Mouse (Mus musculus) kidney, postnatal 0 days (tissue): ENCODE results near the gene Gm11238. TPM values are rescaled to one million over a fixed set of nuclear protein-coding genes. Genes with fewer than 3 reads are reported as not detected.
"Not testable (repeated sequence)": the region's sequence is repeated elsewhere in the genome, so short reads cannot be mapped to it uniquely, and the experiment has no call there.

Source experiments
- ATAC-seq: fragments of 200-750 bp; cut with Nextera tagmentation; replicated peaks from 2 replicates; pipeline ENCODE4 v1.8.0; 2017; ENCODE audit warnings: low read depth, moderate number of reproducible peaks, moderate TSS enrichment, moderate library complexity; ENCODE audit not compliant: low FRiP score
- DNase-seq: peaks from one replicate; pipeline ENCODE4 v3.0.0-alpha.2; 2016; ENCODE audit warnings: low spot score
- H3K27ac ChIP-seq: fragments of 300-500 bp; sonication (generic); 2 replicates; pipeline ENCODE4 v1.5.1; 2014; ENCODE audit warnings: mild to moderate bottlenecking
- H3K27me3 ChIP-seq: fragments of 300-500 bp; sonication (generic); 2 replicates; pipeline ENCODE4 v1.6.1; 2014; ENCODE audit warnings: low read length, mixed read lengths; ENCODE audit not compliant: insufficient read depth
- H3K36me3 ChIP-seq: fragments of 300-500 bp; sonication (generic); 2 replicates; pipeline ENCODE4 v1.6.1; 2014; ENCODE audit warnings: low read length, mixed read lengths; ENCODE audit not compliant: insufficient read depth
- H3K4me1 ChIP-seq: fragments of 300-500 bp; sonication (generic); replicated peaks from 2 replicates; pipeline ENCODE4 v1.6.1; 2014; ENCODE audit warnings: antibody characterized with exemption, low read length, mixed read lengths; ENCODE audit not compliant: insufficient read depth
- H3K4me2 ChIP-seq: fragments of 300-500 bp; sonication (generic); 2 replicates; pipeline ENCODE4 v1.6.1; 2014; ENCODE audit warnings: mild to moderate bottlenecking, low read length, moderate library complexity, mixed read lengths
- H3K4me3 ChIP-seq: fragments of 300-500 bp; sonication (generic); replicated peaks from 2 replicates; pipeline ENCODE4 v1.5.1; 2014; ENCODE audit warnings: low read depth, low read length
- H3K9ac ChIP-seq: fragments of 300-500 bp; sonication (generic); 2 replicates; pipeline ENCODE4 v1.6.1; 2014; ENCODE audit warnings: low read depth, low read length
- H3K9me3 ChIP-seq: fragments of 300-500 bp; sonication (generic); replicated peaks from 2 replicates; pipeline ENCODE4 v1.6.1; 2016; ENCODE audit warnings: low read length, inconsistent platforms, mixed read lengths
- CTCF ChIP-seq: IDR thresholded peaks from 2 replicates; pipeline ENCODE4 v1.5.1; 2016; ENCODE audit warnings: antibody characterized with exemption, low read depth, mild to moderate bottlenecking, moderate library complexity
- WGBS: fragments of 180-500 bp; shearing (Covaris S2); extraction: QIAGEN DNeasy Blood & Tissue Kit; methylation state at CpG from one replicate; pipeline ENCODE4 v1.1.7; 2014; 5-methylcytosine and 5-hydroxymethylcytosine counted together
- polyA plus RNA-seq: library from polyadenylated mRNA; unstranded; fragments of >200 nt; fragmentation: Nextera tagmentation; extraction: Ambion mirVana; gene quantifications from 2 replicates; pipeline ENCODE4 v1.2.1, GENCODE M21; 2015

Gm11238 gene
- not detected in 2 replicates for polyA plus RNA-seq

- H3K4me2 ChIP-seq, H3K27ac ChIP-seq, H3K4me1 ChIP-seq, H3K9ac ChIP-seq, H3K27me3 ChIP-seq, H3K4me3 ChIP-seq, H3K9me3 ChIP-seq, DNase-seq, ATAC-seq, H3K36me3 ChIP-seq: not testable (repeated sequence)
- no CpG with 5 or more reads among the region's 3 CpGs for WGBS
Observed at GRCm38 (mm10) chr4:73607581-73607980, at the start of gene Gm11238. Gm11238 (plus strand) TSS chr4:73607881.

GRCm38 (mm10) chr4:73599248-73599647, 8.4 kb upstream of the Gm11238 start:
- H3K9me3 ChIP-seq: no peaks in the 10 kb centered on the region
- DNase-seq: peak; percentile 79
- no peaks in the 10 kb centered on the region for H3K36me3 ChIP-seq
- WGBS: 7% methylated on average over 3 of the region's 3 CpGs
- H3K27me3 ChIP-seq: no peaks in the 10 kb centered on the region
- no peak overlapping the region for H3K4me2 ChIP-seq
- H3K27ac ChIP-seq: no peak overlapping the region
- peak; percentile 78 for TF ChIP-seq CTCF
- H3K4me1 ChIP-seq: no peaks in the 10 kb centered on the region
- H3K9ac ChIP-seq: no peak overlapping the region
- H3K4me3 ChIP-seq: no peak overlapping the region
- ATAC-seq: no peak

DNA sequence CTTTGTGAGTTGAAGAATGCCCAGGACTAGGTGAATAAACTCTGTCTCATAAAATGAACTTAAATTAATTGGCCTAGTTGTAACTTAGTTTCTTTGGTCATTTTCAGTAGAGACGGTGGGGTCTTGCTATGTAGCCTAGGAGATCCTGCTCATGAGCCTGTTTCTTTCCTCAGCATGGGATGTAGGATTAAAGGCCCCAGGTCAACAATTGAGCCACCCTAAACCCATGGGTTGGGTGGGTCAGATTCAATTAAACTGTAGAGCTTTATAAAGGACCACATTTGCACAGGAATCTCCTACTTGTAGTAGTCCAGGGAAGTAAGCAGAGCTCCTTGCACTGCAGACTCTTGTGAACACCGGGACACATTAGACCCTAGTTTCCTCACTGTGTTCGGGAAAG, 15.0 kb downstream of the Gm11238 start, which contains the start of gene Gm11237:
Gene Gm11237 (plus strand): TSS at position 301 of the 400 bp plus-strand sequence.
- not testable (repeated sequence) for H3K9ac ChIP-seq, H3K4me1 ChIP-seq, H3K9me3 ChIP-seq, H3K36me3 ChIP-seq, ATAC-seq, H3K4me2 ChIP-seq, DNase-seq, H3K27me3 ChIP-seq, H3K27ac ChIP-seq, H3K4me3 ChIP-seq
- WGBS: no CpG with 5 or more reads among the region's 3 CpGs

DNA sequence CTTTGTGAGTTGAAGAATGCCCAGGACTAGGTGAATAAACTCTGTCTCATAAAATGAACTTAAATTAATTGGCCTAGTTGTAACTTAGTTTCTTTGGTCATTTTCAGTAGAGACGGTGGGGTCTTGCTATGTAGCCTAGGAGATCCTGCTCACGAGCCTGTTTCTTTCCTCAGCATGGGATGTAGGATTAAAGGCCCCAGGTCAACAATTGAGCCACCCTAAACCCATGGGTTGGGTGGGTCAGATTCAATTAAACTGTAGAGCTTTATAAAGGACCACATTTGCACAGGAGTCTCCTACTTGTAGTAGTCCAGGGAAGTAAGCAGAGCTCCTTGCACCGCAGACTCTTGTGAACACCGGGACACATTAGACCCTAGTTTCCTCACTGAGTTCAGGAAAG, 30.1 kb downstream of the Gm11238 start, which contains the start of gene Gm11236:
Gene Gm11236 (plus strand): TSS at position 301 of the 400 bp plus-strand sequence.
- not testable (repeated sequence) for H3K27ac ChIP-seq, H3K27me3 ChIP-seq, H3K9me3 ChIP-seq, H3K4me3 ChIP-seq, DNase-seq, H3K4me2 ChIP-seq, H3K36me3 ChIP-seq, H3K9ac ChIP-seq, H3K4me1 ChIP-seq, ATAC-seq
- WGBS: no CpG with 5 or more reads among the region's 4 CpGs

- not testable (repeated sequence) for H3K36me3 ChIP-seq, H3K9me3 ChIP-seq, H3K27ac ChIP-seq, H3K27me3 ChIP-seq, H3K9ac ChIP-seq, DNase-seq, H3K4me3 ChIP-seq, H3K4me2 ChIP-seq, ATAC-seq, H3K4me1 ChIP-seq
- WGBS: 91% methylated on average over 4 of the region's 4 CpGs
Observed at GRCm38 (mm10) chr4:73661864-73662263, 54.2 kb downstream of the Gm11238 start.

GRCm38 (mm10) chr4:73668054-73668453, 60.4 kb downstream of the Gm11238 start, which contains the start of gene Gm11239:
Gm11239 (plus strand) TSS chr4:73668354.
- not testable (repeated sequence) for ATAC-seq, H3K27ac ChIP-seq, DNase-seq, H3K27me3 ChIP-seq, H3K9ac ChIP-seq, H3K4me2 ChIP-seq, H3K36me3 ChIP-seq, H3K9me3 ChIP-seq, H3K4me1 ChIP-seq, H3K4me3 ChIP-seq
- WGBS: no CpG with 5 or more reads among the region's 4 CpGs

DNA sequence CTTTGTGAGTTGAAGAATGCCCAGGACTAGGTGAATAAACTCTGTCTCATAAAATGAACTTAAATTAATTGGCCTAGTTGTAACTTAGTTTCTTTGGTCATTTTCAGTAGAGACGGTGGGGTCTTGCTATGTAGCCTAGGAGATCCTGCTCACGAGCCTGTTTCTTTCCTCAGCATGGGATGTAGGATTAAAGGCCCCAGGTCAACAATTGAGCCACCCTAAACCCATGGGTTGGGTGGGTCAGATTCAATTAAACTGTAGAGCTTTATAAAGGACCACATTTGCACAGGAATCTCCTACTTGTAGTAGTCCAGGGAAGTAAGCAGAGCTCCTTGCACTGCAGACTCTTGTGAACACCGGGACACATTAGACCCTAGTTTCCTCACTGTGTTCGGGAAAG, 75.5 kb downstream of the Gm11238 start, which contains the start of gene Gm428:
Gene Gm428 (plus strand): TSS at position 301 of the 400 bp plus-strand sequence.
- H3K4me3 ChIP-seq, H3K9me3 ChIP-seq, H3K27ac ChIP-seq, H3K27me3 ChIP-seq, H3K4me2 ChIP-seq, ATAC-seq, DNase-seq, H3K36me3 ChIP-seq, H3K4me1 ChIP-seq, H3K9ac ChIP-seq: not testable (repeated sequence)
- no CpG with 5 or more reads among the region's 4 CpGs for WGBS

Other genes with a start within 250 kb of the Gm11238 start
- not detected in 2 replicates for gene Gm11487, start 202.8 kb upstream of the Gm11238 start, polyA plus RNA-seq
- not detected in 2 replicates for gene Gm11237, start 15.1 kb downstream of the Gm11238 start, polyA plus RNA-seq
- gene Gm11236, start 30.2 kb downstream of the Gm11238 start, polyA plus RNA-seq: not detected in 2 replicates
- not detected in 2 replicates for gene Gm11239, start 60.5 kb downstream of the Gm11238 start, polyA plus RNA-seq
- not detected in 2 replicates for gene Gm428, start 75.6 kb downstream of the Gm11238 start, polyA plus RNA-seq
- 3.4 TPM in 2 replicates for gene Rasef, start 183.1 kb downstream of the Gm11238 start, polyA plus RNA-seq